Mouse (Mus musculus) Patski (cell line): Measurements from ENCODE around the gene Prkag2. TPM values are rescaled to one million over a fixed set of nuclear protein-coding genes. Genes with fewer than 3 reads are reported as not detected.
"Not testable (repeated sequence)": the region's sequence is repeated elsewhere in the genome, so short reads cannot be mapped to it uniquely, and the experiment has no call there.

Experiments used
- ATAC-seq: fragments of 100-300 bp; one replicate; pipeline ENCODE4 v1.8.0; 2021
- CTCF ChIA-PET: fragments of 350-600 bp; sonication (Branson Sonifier 250); formaldehyde crosslinking; loops from one replicate; lab custom pipeline; 2022; ENCODE audit warnings: inconsistent platforms; lab: Charles Lee
- POLR2A ChIA-PET: fragments of 350-600 bp; sonication (Branson Sonifier 250); formaldehyde crosslinking; loops from one replicate; lab custom pipeline; 2022; ENCODE audit warnings: antibody characterized with exemption, inconsistent platforms; lab: Charles Lee
- DNase-seq: peaks from one replicate; pipeline ENCODE4 v3.0.0-alpha.2; 2011; ENCODE audit warnings: low read depth, low spot score
- H3K27me3 ChIP-seq: fragments of 371-371 bp; one replicate; pipeline ENCODE4 v1.5.1; 2021
- CTCF ChIP-seq: fragments of 100-300 bp; IDR thresholded peaks from one replicate; pipeline ENCODE4 v1.5.1; 2021
- in situ Hi-C: fragments of 300-500 bp; cut with MboI; formaldehyde crosslinking; loops from 3 replicates; pipeline ENCODE4 v1.11.1; 2018; ENCODE audit warnings: low pct_unique_long_range_greater_than_20kb, mixed read lengths
- polyA plus RNA-seq: library from polyadenylated mRNA; unstranded; gene quantifications from one replicate; pipeline ENCODE4 v1.2.3, GENCODE M21; 2021

Gene Prkag2
- polyA plus RNA-seq, 1 experiment from 2014 or later = 37.7 TPM

DNA sequence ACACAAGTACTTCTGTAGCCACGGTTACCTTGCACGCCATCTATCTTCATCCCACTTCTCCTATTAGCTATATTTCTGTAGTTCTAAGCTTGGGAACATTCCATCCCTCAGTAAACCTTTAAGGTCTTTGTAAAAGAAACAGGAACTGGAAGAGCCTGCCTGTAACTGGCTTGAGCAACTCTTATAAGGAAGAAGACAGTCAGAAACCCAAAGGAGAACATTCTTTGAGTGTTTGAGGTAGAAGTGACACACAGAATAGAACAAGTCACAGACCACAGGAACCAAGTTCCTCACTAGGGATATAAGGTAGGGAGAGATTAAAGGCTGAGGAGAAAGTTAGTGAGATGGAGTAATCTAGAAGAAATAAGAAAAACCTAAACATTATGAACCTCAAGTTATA, 273.3 kb downstream of the Prkag2 start:
- ATAC-seq (peak; percentile 46), DNase-seq (no peak)
- no peaks in the 10 kb centered on the region for H3K27me3 ChIP-seq
- ChIA-PET CTCF (interaction anchor here (1.2 to 2.2 kb wide), 6 partner anchors 9 to 184 kb away, joined by 3 to 7 read pairs (median 3); no protein-coding TSS in a partner anchor), POLR2A (interaction anchor here (1.2 kb wide), 1 partner anchor 141 kb away, joined by 3 read pairs; the partner anchor contains the start of gene Nub1)
- in situ Hi-C loops = no loop called here
- no peak for TF ChIP-seq CTCF

DNA sequence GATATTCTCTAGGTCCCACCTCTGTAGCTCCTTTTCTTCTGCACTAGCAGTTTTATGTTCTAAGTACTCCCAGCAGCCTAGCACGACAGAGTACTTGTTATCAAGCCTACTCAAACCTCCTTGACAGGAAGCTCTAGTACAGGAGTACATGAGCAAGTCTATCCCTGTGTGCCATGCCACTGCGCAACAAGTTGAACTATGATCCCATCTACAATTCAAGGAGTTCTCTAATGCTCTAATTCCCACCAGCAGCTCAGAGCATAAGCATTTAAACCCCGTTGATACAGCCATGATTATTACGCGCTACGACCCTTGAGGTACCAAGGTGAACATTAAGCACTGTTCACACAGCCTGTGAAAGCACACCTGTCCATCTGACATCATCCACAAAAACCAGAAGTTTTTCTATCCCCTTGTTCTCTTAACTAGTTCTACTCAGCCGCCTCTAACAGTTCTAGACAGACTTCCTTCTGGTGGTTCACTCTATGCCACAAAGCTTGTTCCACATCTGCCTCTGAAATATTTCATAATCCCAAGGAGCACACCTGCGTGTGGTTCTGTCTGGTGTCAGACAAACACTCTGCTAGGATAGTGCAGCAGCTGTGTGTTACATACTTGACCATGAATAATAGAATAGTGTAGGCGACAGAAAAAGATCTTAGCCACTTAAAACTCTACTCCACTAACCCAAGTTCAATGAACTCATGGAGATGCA, 274.2 kb downstream of the Prkag2 start:
- CTCF ChIA-PET = interaction anchor here (1.2 to 2.2 kb wide), 5 partner anchors 9 to 35 kb away, joined by 3 to 7 read pairs (median 3); no protein-coding TSS in a partner anchor
- DNase-seq (no peak), ATAC-seq (no peak)
- TF ChIP-seq CTCF = no peak
- H3K27me3 ChIP-seq = no peaks in the 10 kb centered on the region
- POLR2A ChIA-PET = no interaction called here
- in situ Hi-C loops = no loop called here

GRCm38 (mm10) chr5:24825365-24826055, 274.9 kb downstream of the Prkag2 start:
- peak; percentile 90 for DNase-seq

GRCm38 (mm10) chr5:24823864-24824405, 276.5 kb downstream of the Prkag2 start:
- H3K27me3 ChIP-seq = no peaks in the 10 kb centered on the region
- POLR2A ChIA-PET = interaction anchor here (0.7 kb wide), 1 partner anchor 19 kb away, joined by 3 read pairs; no protein-coding TSS in a partner anchor
- DNase-seq = no peak
- no peak for ATAC-seq
- no peak for TF ChIP-seq CTCF
- in situ Hi-C loops = no loop called here
- CTCF ChIA-PET = interaction anchor here (0.6 to 1.5 kb wide), 4 partner anchors 10 to 1409 kb away, joined by 3 to 7 read pairs (median 4); no protein-coding TSS in a partner anchor

More at GRCm38 (mm10) chr5:24825365-24826055, 274.9 kb downstream of the Prkag2 start:
- no peak for TF ChIP-seq CTCF
- peak; percentile 51 for ATAC-seq
- in situ Hi-C loops = no loop called here
- ChIA-PET CTCF (interaction anchor here (0.9 to 2.2 kb wide), 4 partner anchors 10 to 15 kb away, joined by 3 to 7 read pairs (median 6); no protein-coding TSS in a partner anchor), POLR2A (interaction anchor here (0.7 kb wide), 1 partner anchor 262 kb away, joined by 7 read pairs; no protein-coding TSS in a partner anchor)
- H3K27me3 ChIP-seq = no peaks in the 10 kb centered on the region

- TF ChIP-seq CTCF = no peak
- no peak for ATAC-seq
- no peaks in the 10 kb centered on the region for H3K27me3 ChIP-seq
- CTCF ChIA-PET = no interaction called here
- no peak for DNase-seq
- POLR2A ChIA-PET = no interaction called here
- in situ Hi-C loops = no loop called here
Measured at GRCm38 (mm10) chr5:24822781-24823180, 277.7 kb downstream of the Prkag2 start.

DNA sequence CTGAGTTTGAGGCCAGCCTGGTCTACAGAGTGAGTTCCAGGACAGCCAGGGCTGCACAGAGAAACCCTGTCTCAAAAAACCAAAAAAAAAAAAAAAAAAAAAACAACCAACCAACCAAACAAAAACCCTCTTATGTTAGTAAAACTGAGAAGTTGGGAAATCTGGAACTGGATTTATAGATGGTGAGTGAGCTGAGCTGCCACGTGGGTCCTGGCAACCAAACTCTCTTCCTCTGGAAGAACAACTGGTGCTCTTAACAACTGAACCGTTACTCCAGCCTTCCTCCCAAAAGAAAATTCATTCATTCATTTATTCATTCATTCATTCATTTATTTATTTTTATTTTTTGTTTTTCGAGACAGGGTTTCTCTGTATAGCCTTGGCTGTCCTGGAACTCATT, 278.2 kb downstream of the Prkag2 start:
- POLR2A ChIA-PET = interaction anchor here (0.7 kb wide), 1 partner anchor 17 kb away, joined by 3 read pairs; no protein-coding TSS in a partner anchor
- H3K27me3 ChIP-seq, DNase-seq, ATAC-seq, CTCF ChIA-PET, in situ Hi-C loops: not testable (repeated sequence)

- CTCF ChIA-PET = interaction anchor here (1.0 to 1.5 kb wide), 4 partner anchors 10 to 21 kb away, joined by 3 to 6 read pairs (median 4); no protein-coding TSS in a partner anchor
- no peaks in the 10 kb centered on the region for H3K27me3 ChIP-seq
- in situ Hi-C loops = no loop called here
- DNase-seq = no peak
- peak; percentile 49 for ATAC-seq
- POLR2A ChIA-PET = no interaction called here
- no peak for TF ChIP-seq CTCF
Measured at GRCm38 (mm10) chr5:24821403-24821841, 279.0 kb downstream of the Prkag2 start.

GRCm38 (mm10) chr5:24820627-24821026, 279.8 kb downstream of the Prkag2 start:
- no peak for TF ChIP-seq CTCF
- ChIA-PET CTCF (interaction anchor here (1.0 to 1.5 kb wide), 5 partner anchors 9 to 190 kb away, joined by 3 to 6 read pairs (median 4); no protein-coding TSS in a partner anchor), POLR2A (interaction anchor here (0.5 kb wide), 1 partner anchor 368 kb away, joined by 8 read pairs; the partner anchor contains the start of gene Agap3)
- no peak for ATAC-seq
- in situ Hi-C loops = no loop called here
- no peaks in the 10 kb centered on the region for H3K27me3 ChIP-seq
- DNase-seq = no peak

DNA sequence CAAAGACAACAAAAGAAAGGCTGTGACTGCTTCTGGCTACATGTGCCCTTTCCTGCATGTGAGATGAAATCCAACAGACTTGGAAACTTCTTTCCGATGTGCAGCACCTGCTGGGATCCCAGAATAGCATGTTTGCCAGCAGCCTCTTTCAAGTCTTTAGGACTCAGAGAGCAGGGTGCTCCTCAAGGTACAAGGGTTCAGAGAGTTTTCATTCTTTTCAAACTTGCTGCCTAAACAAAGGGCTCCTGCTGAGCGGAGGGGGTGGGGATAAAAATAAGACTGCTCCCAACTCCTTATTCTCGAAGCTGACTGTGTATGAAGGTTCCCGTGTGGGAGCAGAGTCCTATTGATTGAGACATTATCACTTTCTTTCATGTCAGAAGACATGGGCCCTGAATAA, 283.3 kb downstream of the Prkag2 start:
- in situ Hi-C loops = no loop called here
- CTCF ChIA-PET = no interaction called here
- no peak for ATAC-seq
- no peaks in the 10 kb centered on the region for H3K27me3 ChIP-seq
- no peak for TF ChIP-seq CTCF
- DNase-seq = no peak
- POLR2A ChIA-PET = no interaction called here

- no peak for TF ChIP-seq CTCF
- in situ Hi-C loops = no loop called here
- H3K27me3 ChIP-seq = no peaks in the 10 kb centered on the region
- no peak for DNase-seq
- CTCF ChIA-PET = interaction anchor here (0.9 to 2.4 kb wide), 5 partner anchors 11 to 126 kb away, joined by 3 to 7 read pairs (median 4); no protein-coding TSS in a partner anchor
- POLR2A ChIA-PET = interaction anchor here (0.6 kb wide), 1 partner anchor 9 kb away, joined by 3 read pairs; no protein-coding TSS in a partner anchor
- no peak for ATAC-seq
Measured at GRCm38 (mm10) chr5:24813946-24814345, 286.5 kb downstream of the Prkag2 start.
